Mouse (Mus musculus) cerebellum, adult 11-12 months (tissue): Measurements from ENCODE around the gene Fgfr2.

Source experiments
- DNase-seq: peaks from one replicate; pipeline ENCODE4 v3.0.0; 2022

Fgfr2 gene

DNA sequence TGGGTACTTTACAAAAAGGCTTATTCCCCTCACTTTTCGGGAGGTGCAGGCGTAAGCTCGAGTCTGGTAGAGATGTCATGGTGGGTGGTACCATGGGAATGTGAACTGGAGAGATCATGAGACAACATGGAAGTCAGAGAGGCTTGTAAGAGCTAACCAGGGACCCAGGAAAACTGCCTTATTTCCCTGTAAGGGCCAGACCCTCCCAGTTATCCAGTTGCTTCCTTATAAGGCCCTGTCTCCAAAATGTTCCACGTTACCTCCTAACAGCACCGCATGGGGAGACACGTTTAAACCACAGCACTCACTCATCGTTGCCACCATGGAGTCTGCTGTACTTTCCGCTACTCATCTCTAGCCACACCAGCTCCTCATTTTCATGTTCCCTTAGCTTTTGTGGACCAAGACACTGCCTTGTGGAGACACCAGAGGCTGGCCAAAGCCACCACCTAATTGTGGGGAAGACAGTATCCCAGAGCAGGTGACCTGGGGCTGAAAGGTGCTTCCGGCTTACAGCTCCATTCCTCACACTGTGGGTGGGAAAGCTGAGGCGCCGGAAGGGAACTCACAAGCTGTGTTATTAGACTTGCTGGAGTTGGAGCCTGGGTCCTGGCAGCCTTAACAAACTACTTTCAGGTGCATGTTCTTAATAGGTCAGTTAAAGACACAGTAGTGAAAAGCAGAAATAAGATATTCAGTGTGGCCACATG, 2178.2 kb downstream of the Fgfr2 start:
- no peak for DNase-seq

DNA sequence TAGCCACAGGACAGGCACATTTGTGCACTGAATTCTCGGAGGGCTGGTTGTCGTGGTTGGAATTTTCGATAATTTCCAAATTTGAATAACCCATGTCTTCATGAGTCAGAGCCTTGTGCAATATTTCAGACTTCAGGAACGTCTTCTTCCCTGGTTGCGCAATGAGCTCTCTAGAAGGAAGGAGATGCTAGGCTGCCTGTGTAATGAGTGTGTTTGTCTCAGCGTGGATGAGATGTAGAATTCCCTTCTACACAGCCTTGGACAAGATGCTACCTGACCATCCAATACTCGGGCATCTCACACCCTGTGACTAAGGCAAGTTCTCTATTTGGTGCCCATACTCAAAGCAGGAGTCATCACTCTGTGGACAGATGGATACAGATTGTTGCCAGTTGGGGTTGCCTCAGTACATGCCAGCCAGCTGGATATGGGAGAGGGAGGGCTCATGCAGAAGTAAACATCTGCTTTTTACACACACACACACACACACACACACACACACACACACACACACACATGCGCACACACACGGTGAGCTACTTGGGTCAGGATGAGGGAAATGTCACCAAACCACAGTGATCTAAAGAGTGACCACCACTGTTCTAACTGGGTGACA, 2179.8 kb downstream of the Fgfr2 start:
- no peak for DNase-seq

DNA sequence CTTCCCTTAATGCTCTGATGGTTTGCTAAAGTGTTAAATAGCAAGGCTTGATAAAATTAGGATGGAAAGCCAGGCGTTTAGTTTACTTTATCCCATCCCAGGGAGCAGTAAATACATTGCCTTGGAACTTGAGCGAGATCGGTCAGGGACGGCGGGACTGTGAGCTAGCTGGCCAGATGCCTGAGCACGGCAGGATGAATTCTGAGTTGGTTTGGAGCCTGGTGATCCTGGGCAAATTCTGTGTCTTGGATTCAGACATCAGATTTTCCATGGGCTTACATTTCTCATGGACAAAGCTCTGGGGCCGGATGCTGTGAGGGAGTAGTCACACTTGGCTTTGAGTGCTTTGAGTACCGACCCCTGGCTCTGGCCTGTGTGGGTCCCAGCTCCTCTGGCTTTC, 2182.4 kb downstream of the Fgfr2 start:
- DNase-seq = no peak

DNA sequence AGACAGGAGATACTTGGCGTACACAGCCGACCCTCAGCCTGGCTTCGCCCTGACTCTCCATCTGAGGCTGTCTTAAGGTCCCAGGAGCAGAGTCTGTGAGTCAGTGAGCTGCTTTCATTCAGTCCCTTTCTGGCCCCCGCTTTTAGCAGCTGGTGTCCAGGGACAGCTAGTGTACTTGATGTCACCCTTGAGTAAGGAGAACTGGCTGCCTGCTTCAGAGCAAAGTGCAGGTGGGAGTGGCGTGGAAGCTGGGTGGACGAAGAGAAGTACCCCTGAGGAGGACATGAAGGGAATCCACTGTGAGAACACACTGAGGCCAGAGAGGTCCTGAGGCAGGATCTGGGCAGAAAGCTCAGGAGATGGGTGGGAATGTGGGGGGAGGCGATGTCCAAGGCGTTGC, 2184.3 kb downstream of the Fgfr2 start:
- no peak for DNase-seq

DNA sequence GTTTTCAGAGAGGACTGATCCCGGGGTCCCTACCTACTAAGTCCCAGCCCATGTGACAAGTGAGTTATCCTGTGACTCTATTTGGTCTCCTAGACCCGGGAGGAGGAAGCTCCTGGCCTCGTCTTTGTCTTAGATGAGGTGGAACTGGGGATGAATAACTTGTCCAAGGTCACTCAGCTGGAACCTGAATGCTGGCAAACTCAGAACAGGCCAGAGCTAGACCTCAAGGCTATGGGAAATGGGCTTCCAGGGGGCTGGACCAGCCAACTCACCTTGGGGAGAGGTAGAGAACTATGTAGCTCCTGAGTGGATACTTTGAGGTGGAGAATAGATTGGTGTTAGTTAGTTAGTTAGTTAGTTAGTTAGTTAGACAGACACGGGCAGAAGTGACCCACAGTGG, 2185.1 kb downstream of the Fgfr2 start:
- DNase-seq = no peak

DNA sequence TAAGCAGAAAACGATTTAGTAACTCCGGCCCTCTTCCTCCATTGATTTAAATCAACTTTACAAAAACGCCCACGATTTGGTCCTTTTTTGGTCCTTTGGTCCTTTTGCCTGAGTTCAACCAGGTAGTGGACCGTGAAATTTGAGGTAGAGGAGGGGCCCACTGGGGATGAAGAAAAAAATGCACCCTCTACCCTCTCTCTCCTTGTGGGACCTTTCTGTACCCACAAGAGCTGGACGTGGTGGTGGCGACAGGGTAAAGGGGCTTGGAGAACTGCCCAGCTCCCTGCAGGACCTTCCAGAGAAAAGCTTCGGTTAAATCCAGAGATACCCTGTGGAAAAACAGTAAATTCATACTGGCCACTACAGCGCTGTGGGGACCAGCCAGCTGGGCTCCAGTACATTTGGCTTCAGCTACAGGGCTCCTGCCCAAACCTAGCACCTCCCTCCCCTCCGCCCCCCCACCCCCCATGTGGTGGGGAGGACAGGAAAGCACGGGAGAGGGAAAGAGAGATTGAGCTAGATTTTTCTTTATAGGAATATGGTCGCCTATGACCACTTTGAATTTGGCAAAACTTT, 2185.8 kb downstream of the Fgfr2 start:
- DNase-seq = no peak

DNA sequence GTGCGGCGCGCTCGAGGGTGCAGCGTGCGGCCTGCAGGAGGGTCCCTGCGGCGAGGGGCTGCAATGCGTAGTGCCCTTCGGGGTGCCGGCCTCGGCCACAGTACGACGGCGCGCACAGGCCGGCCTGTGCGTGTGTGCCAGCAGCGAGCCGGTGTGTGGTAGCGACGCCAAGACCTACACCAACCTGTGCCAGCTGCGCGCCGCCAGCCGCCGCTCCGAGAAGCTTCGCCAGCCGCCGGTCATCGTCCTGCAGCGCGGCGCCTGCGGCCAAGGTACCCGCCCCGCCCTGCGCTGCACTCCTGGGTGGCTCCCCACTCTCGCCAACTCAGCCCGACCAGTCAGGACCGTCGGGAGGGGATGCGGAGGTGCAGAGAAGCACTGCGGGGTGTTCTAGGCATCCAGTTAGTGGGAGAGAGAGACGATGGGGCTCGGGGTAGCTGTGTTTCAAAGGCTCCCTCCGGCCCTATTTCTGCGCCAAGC, 2186.6 kb downstream of the Fgfr2 start:
- no peak for DNase-seq

DNA sequence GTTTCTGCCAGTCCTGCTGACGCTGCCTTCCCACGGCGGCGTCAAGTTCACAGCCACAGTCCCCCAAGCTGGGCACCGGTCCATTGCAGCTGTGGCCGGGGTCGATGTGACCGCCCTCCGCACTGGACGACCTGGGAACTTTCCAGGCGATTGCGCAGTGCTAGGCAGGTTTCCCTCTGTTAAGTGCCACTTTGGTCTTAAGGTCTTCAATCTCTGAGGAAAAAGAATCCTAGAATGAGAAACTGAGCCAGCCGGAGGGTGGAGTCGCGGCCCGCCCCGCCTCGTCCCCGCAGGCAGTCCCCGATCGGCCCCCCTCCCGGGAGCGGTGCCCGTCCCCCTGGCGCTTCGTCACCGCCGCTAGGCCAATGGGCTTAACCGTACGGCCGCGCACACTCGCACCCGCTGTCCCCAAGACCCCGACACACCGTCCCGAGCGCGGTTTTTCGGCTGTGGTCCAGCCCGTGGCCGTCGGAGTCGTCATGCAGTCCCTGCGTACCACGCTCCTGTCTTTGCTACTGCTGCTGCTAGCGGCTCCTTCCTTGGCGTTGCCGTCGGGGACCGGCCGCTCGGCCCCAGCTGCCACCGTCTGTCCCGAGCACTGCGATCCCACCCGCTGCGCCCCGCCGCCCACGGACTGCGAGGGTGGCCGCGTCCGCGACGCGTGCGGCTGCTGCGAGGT, 2187.2 kb downstream of the Fgfr2 start, which contains the start of gene Htra1:
Gene Htra1, plus strand, starts transcription at position 319 of the 679 bp plus-strand sequence.
- DNase-seq = peak; percentile 56

DNA sequence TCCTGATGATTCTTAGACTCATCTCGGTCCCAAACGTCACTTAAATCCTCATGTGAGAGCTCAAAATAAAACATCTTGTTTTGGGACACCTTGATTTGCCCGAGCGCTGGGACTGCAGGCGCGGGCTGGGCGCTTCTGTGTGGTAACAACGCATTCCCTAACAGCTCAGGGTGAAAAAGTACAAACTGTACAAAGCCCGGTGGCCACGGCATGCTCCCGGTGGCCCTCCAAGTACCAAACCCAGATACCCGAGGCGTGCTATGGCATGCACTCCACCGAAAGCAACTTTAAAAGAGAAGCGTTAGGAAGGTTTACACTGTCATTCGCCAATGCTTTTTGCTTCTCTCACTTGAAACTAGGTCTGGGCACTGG, 2187.7 kb downstream of the Fgfr2 start:
- DNase-seq = no peak

DNA sequence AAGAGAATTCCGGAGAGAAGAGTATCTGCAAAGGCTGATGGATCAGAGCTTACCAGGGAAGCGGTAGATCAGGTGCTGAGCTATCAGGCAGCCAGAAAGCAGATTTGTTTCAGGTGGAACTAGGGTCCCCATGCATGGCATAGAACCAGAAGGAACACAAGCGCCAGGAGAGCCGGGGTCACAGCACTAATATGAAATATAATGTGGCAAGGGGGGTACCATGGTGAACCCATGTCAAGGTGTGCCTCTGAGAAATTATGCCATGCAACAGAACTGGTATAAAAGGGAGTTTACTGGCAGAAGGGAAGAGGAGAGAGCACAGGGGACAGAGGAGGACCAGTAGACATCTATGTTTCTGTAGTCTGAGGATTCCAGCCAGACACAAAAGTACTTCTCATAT, 2188.5 kb downstream of the Fgfr2 start:
- DNase-seq = no peak

DNA sequence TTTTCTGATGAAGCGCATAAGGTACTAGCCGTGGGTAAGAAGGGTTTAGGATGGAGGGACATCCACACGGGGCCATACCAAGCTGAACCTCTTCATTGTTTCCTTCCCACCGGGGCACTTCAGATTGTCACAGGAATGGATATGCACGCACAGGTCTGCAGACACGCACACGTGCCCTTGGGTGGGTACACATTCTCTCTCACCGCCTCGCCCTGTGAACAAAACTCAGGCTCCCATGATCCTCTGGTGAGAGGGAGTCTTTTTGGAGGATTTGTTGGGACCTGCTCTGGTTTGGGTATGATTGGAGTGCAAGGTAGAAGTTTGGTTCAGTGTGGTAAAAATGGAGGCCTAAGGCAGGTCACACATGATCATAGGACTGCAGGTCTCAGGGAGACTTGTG, 2190.2 kb downstream of the Fgfr2 start:
- DNase-seq = no peak

DNA sequence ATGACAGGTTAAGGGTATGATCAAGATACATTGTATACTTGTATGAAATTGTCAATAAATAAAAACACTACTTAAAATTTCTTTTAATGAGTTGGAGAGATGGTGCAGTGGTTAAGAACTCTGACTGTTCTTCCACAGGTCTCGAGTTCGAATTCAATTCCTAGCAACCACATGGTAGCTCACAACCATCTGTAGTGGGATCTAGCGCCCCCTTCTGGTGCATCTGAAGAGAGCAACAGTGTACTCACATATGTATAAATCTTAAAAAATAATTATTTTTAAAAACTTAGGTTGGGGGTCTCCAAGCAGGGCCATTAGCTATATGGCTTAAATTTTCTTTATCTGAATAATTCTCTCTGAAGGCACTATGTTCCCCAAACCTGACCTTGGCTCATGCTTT, 2192.7 kb downstream of the Fgfr2 start:
- DNase-seq = no peak

DNA sequence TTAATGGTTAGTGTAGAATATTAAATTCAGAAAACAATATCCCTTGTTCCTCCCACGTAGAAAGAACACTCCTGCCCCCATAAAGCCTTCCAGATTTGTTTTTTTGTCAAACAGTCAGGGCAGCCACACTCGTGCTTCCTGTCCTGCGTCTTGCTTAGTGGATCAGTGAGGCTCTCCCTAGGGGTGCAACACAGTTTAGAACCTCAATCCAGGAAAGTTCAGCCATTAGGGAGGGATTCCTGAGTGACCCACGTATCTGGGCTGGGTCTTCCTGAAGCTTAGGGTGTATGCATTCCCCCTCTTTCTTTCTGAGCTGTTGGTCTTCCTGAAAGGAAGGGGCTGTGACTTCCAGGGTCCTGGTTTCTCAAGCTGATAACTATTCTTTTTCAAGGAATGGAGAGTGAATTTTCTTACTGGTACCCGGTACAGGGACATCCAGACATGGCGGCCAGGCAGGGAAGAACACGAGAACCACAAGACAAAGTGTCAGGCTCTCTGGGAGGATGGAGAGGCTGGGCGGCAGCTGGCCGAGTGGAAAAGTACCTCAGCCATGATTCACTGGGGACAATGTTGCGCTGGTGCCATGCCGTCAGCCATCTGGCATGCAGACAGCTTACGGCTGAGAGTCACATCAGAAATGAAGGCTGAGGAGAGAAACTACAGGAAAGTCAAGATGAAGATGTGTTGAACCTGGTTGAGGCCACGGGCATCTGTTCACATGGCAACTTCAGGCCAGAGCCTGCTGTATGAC, 2200.0 kb downstream of the Fgfr2 start:
- no peak for DNase-seq

DNA sequence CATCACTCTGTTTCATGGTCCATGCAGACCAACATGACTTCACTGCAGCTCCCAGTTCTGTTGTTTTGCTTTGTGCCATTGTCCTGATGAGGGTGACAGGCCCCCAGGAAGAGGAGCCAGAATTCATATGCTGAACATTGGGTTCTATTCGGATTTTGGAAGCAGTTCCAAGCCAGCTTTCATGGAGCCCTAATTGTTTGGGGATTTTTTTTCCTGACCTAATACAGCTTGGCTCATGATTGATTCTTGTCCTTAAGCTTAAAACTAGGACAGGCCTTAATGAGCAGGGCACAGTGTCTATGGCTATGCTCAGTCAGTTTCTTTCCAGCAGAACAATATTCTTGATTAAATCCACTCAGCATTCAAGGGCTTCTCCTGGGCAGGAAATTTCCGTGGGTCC, 2204.9 kb downstream of the Fgfr2 start:
- DNase-seq = no peak

DNA sequence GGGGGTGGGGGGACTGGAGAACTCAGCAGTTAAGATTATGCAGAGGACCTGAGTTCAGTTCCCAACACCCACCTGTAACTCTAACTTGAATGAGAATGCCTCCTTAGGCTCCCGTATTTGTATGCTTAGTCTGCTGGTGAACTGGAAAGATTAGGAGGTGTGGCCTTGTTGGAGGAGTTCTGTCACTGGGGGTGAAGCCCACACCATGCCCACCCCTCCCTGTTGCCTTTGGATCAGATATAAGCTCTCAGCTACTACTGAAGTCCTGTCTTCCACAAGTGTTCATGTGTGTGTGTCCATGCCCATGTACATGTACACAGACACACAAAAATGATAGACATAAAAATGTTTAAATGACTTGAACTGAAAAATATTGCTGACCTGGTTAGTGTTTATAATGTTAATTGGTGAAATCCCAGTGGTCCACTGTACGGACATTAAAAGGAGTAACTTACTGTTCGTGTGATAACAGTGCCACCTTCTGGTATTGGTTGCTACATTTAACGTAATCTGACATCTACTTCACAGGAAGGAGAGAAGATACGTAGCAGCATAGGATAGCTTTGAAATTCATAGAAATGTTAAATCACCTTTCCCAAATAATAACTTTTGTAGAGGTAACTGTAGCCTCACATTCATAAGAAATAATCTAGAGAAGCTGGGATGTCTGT, 2208.3 kb downstream of the Fgfr2 start:
- no peak for DNase-seq

DNA sequence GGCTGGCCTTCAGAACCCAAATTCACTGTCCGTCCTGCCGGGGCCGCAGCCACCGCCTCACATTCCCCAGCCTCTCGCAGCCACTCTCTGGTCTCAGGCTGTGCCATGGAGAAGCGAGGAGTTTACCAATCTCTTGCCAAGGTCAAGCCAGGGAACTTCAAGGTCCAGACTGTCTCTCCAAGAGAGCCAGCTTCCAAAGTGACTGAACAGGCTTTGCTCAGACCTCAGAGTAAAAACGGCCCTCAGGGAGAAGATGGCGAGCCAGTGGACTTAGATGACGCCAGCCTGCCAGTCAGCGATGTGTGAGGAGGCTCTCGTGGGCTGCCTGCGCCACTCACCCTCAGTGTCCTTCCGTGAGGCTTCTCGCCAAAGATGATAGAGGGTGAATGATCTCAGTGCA, 2212.3 kb downstream of the Fgfr2 start:
- no peak for DNase-seq

DNA sequence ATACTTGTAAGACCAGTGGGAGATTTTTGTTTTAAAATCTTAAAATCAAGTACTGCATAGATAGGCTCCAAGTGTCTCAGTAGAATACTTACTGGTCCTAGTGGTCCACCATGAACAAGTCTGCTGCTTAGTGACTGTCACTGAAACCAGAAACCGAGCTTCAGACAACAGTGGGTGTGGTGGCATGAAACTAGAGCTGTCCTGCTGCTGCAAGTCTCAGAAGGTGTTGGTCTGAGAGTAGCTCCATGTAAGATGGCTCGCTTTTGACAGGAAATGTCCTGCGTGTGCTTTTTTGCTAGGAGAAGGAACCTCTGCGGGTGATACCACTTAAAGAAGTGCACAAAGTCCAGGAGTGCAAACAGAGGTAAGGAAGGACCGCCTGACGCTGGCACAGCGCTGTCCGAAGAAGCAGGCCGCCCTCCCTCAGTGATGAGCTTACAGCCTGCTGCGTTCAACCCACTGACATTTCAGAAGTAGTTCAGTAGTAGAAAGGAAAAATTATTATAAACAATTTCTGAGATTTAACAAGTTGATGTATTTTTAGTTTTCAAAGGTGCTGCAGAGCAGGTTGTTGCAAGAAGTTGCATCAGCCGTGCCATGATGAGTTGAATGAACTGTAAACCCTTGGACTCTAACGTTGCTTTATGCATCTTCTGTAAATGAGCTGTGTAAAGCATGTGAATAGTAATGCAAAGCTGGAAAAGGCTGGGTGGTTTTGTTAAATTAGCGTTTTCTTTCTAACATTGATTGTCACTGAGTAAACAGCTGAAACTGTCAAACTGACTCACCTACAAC, 2218.4 kb downstream of the Fgfr2 start:
- DNase-seq = no peak

DNA sequence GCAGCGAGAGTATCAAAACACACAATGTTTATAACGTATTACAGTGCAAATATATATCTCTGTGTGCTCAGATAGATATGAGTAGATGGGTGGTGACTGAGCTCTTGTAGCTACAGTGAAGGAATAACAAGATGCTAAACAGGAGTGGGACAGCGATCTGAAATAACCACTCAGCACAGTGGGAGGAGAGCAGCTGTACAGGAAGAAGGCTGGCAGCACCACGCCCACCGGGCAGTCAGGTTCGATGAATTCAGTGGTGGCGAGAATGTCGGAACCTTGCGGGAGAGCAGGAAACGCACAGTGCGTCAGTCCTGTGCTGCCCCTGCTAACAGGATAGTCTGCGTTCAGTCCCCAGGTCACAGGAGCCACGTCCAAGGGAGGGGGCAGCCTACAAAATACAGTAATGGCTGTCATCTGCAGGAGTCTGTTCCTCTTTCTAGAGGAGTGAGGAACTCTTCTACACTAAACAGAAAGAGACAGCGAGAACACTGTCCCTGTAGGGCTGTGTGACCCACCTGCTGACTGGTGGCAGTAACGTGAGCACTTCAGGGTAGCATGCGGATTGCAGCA, 2219.6 kb downstream of the Fgfr2 start:
- DNase-seq = no peak

DNA sequence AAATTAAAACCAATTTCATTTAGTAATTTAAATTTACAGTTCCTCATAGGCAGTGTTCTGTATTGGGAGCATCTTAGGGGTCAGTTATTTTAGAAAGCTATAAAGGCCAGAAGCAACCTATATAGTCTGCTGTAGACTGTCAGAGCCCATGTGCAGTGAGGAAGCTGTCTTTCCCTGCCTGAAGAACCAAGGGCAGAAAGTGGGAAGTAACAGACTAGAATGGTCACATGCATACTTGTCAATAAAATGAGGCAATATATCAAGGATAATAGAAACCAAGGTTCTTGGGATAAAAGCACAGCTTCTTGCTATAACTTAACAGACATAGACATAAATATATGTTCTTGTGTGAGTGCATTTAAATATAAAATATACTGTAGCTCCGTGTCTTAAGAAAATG, 2220.2 kb downstream of the Fgfr2 start:
- DNase-seq = no peak

DNA sequence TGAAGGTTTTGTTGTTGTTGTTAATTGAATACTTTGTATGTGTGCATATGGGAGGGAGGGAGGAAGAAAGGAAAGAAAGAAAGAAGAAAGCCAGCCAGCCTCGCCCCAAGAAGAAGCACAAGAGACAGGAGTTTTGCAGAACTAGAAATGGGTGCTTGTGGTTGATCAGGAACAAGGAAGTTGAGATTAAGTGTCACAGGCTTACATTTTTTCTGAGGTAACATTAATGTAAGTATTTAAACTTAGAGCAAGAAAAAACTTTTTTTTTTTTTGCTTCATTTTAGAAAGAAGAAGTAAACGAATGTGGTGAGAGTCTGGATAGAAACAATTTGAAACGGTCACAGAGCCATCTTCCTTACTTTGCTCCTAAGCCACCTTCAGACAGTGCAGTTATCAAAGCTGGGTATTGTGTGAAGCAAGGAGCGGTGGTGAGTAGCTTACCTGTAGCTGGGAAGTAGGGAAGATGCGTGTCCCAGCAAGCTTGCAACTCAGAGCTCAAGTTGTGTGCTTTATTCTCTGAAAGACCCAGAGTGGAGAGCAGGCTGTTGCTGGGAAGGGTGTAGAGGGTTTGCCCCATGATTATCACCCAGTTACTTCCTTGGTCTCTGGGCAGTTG, 2222.8 kb downstream of the Fgfr2 start:
- no peak for DNase-seq

DNA sequence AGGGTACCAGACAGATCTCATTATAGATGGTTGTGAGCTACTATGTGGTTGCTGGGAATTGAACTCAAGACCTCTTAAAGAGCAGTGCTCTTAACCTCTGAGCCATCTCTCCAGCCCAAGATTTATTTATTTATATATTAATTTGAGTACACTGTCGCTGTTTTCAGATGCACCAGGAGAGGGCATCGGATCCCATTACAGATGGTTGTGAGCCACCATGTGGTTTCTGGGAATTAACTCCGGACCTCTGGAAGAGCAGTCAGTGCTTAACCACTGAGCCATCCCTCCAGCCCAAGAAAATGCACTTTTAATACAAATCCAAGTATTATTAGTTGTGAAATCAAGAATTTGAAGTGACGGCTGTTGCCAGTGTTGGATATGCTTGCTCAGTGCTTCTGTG, 2224.8 kb downstream of the Fgfr2 start:
- DNase-seq = no peak
